Mouse (Mus musculus) kidney, adult 2 months (tissue): ENCODE measurements around the gene Scap.
A peak's percentile ranks its signal among the peaks of the same experiment; 100 is the strongest.

Source experiments
- CTCF ChIP-seq: fragments of 200-500 bp; conservative IDR thresholded peaks from 2 replicates; pipeline ENCODE4 v1.5.1; 2011; ENCODE audit warnings: low read depth, mild to moderate bottlenecking, control low read depth, low read length, moderate library complexity, mixed read lengths; ENCODE audit not compliant: insufficient read depth, insufficient read length
- POLR2A ChIP-seq: fragments of 200-500 bp; IDR thresholded peaks from one replicate; pipeline ENCODE4 v1.6.1; 2011; ENCODE audit warnings: low read depth, low read length, control low read depth

GRCm38 (mm10) chr9:110333135-110333895 lies at the start of gene Scap:
- TF ChIP-seq CTCF, result peak; percentile 96; the same call in 1 of the 2 replicates
- TF ChIP-seq POLR2A, result no peak
